Mouse (Mus musculus): ENCODE measurements around the gene F2rl1. TPM values are rescaled to one million over a fixed set of nuclear protein-coding genes. Genes with fewer than 3 reads are reported as not detected.
A peak's percentile ranks its signal among the peaks of the same experiment; 100 is the strongest.

F2rl1 gene
- polyA plus RNA-seq, 1 experiment from 2014 or later, result 0.05 TPM

DNA sequence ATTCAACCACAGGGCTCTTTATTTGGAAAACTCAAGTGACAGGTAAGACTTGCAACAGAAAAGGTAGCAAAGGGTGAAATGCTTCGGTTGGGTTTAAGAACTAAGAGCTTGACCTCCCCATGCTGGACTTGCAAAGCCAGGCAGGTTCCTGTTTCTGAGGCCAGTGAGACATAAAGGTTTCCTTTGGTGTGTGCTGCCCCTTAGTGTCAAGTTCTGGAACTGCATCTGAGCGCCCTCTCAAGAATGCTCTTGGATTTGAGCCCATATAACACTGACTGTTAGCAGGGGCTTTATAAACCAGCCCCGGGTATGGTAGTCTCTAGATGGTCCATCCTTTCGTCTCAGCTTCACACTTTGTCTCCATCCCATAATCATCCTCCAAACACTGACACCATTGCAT lies 43.6 kb downstream of the F2rl1 start:
- Histone ChIP-seq H3K27ac (no peak overlapping the region), H3K27me3 (ENCODE audit: insufficient read depth, poor library complexity, severe bottlenecking) (peaks cover 3% of the 10 kb centered on the region; the same call in 1 of the 2 replicates), H3K4me1 (replicated peaks) (no peaks in the 10 kb centered on the region), H3K9me3 (no peaks in the 10 kb centered on the region), H3K4me3 (no peak overlapping the region), H3K36me3 (no peaks in the 10 kb centered on the region)
- WGBS, result 21% methylated on average over 4 of the region's 4 CpGs
- DNase-seq (ENCODE audit: low spot score), result peak; percentile 83

GRCm38 (mm10) chr13:95478671-95479413 lies 46.2 kb downstream of the F2rl1 start, which contains the start of gene S100z:
TSS of gene S100z (minus strand) at chr13:95478721.
- Histone ChIP-seq H3K4me1 (replicated peaks) (no peaks in the 10 kb centered on the region), H3K27ac (no peak within 1 kb of the TSS), H3K36me3 (no peaks in the 10 kb centered on the region), H3K4me3 (no peak within 1 kb of the TSS), H3K27me3 (ENCODE audit: insufficient read depth, poor library complexity, severe bottlenecking) (peaks cover 3% of the 10 kb centered on the region; the same call in 1 of the 2 replicates), H3K9me3 (no peaks in the 10 kb centered on the region)
- WGBS, result 89% methylated on average over 21 of the region's 21 CpGs
- DNase-seq (ENCODE audit: low spot score), result no peak

DNA sequence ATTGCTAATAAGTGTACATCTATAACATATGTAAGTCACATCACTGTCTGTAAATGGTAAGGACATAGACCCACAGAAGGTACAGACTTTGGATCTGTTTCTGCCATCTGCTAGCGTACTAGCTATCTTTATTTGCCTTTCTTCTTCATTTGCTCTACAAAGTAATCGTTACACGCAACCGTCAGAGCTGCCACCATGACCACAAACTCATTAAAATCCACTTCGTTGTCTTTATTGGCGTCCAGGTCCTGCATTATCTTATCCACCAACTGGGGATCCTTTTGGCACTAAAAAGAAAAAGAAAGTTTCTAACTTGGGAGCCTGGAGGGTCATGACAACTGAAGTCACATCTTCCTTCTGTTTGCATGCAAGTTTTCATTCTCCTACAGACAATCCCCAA lies 47.9 kb downstream of the F2rl1 start:
- Histone ChIP-seq H3K36me3 (no peaks in the 10 kb centered on the region), H3K4me1 (replicated peaks) (no peaks in the 10 kb centered on the region), H3K4me3 (no peak overlapping the region), H3K9me3 (no peaks in the 10 kb centered on the region), H3K27me3 (ENCODE audit: insufficient read depth, poor library complexity, severe bottlenecking) (peaks cover 3% of the 10 kb centered on the region; the same call in 1 of the 2 replicates), H3K27ac (no peak overlapping the region)
- DNase-seq (ENCODE audit: low spot score), result no peak
- WGBS, result 86% methylated on average over 6 of the region's 6 CpGs

GRCm38 (mm10) chr13:95475124-95475523 lies 49.9 kb downstream of the F2rl1 start:
- Histone ChIP-seq H3K4me3 (no peak overlapping the region), H3K27me3 (ENCODE audit: insufficient read depth, poor library complexity, severe bottlenecking) (no peaks in the 10 kb centered on the region), H3K27ac (no peak overlapping the region), H3K36me3 (no peaks in the 10 kb centered on the region), H3K4me1 (replicated peaks) (no peaks in the 10 kb centered on the region), H3K9me3 (no peaks in the 10 kb centered on the region)
- WGBS, result 81% methylated on average over 7 of the region's 7 CpGs
- no peak for DNase-seq (ENCODE audit: low spot score)

DNA sequence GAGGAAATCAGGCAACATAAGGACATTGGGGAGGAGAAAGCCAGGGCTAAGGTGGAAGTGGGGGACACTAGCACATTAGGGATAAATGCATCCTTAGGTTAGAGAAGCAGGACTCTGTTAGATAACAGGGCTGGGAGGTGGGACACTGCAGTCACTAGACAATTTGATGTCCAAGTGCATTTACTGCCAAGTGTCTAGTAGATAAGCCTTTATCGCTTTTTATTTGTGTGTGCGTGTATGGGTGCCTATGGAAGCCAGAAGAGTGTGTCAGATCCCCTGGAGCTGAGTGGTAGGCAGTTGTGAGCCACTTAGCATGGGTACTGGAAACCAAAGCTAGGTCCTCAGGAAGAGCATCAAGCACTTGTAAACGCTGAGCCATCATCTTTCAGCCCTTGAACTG lies 50.7 kb downstream of the F2rl1 start:
- no peaks in the 10 kb centered on the region for H3K36me3 ChIP-seq
- no peaks in the 10 kb centered on the region for H3K9me3 ChIP-seq
- H3K27ac ChIP-seq, result no peak overlapping the region
- no peak overlapping the region for H3K4me3 ChIP-seq
- DNase-seq (ENCODE audit: low spot score), result no peak
- H3K4me1 ChIP-seq (replicated peaks), result no peaks in the 10 kb centered on the region
- H3K27me3 ChIP-seq (ENCODE audit: insufficient read depth, poor library complexity, severe bottlenecking), result no peaks in the 10 kb centered on the region
- WGBS, result 85% methylated on average over 3 of the region's 3 CpGs

- DNase-seq (ENCODE audit: low spot score), result no peak
- H3K4me3 ChIP-seq, result no peak overlapping the region
- H3K27me3 ChIP-seq (ENCODE audit: insufficient read depth, poor library complexity, severe bottlenecking), result no peaks in the 10 kb centered on the region
- 59% methylated on average over 2 of the region's 2 CpGs for WGBS
- no peak overlapping the region for H3K27ac ChIP-seq
- H3K36me3 ChIP-seq, result no peaks in the 10 kb centered on the region
- no peaks in the 10 kb centered on the region for H3K9me3 ChIP-seq
- no peaks in the 10 kb centered on the region for H3K4me1 ChIP-seq (replicated peaks)
These were observed 54.1 kb downstream of the F2rl1 start for GRCm38 (mm10) chr13:95470970-95471369.

Other genes with a start within 250 kb of the F2rl1 start
- 54.6 and 63.3 TPM in 2 replicates for gene Zbed3, start 201.6 kb downstream of the F2rl1 start, polyA plus RNA-seq (2016; fragmentation: Nextera tagmentation; extraction: Ambion mirVana)
- gene Aggf1, start 149.9 kb downstream of the F2rl1 start, polyA plus RNA-seq (2016; fragmentation: Nextera tagmentation; extraction: Ambion mirVana), result 37.4 and 39.9 TPM in 2 replicates
- gene Crhbp, start 80.3 kb downstream of the F2rl1 start, polyA plus RNA-seq (2016; fragmentation: Nextera tagmentation; extraction: Ambion mirVana), result 0.52 and 1.5 TPM in 2 replicates
- gene S100z, start 46.5 kb downstream of the F2rl1 start, polyA plus RNA-seq (2016; fragmentation: Nextera tagmentation; extraction: Ambion mirVana), result not detected in 2 replicates
- 93.4 and 117 TPM in 2 replicates for gene F2r, start 93.3 kb upstream of the F2rl1 start, polyA plus RNA-seq (2016; fragmentation: Nextera tagmentation; extraction: Ambion mirVana)
- 1.7 and 1.8 TPM in 2 replicates for gene F2rl2, start 171.6 kb upstream of the F2rl1 start, polyA plus RNA-seq (2016; fragmentation: Nextera tagmentation; extraction: Ambion mirVana)

Measured in hindbrain, embryonic 10.5 days (tissue).